Mouse (Mus musculus) neural tube, embryonic 13.5 days (tissue): ENCODE data around the gene Tas2r135. TPM values are rescaled to one million over a fixed set of nuclear protein-coding genes. Genes with fewer than 3 reads are reported as not detected.

Source experiments
- ATAC-seq: fragments of 200-750 bp; cut with Nextera tagmentation; 2 replicates; pipeline ENCODE4 v1.8.0; 2017; ENCODE audit warnings: low read depth, mild to moderate bottlenecking, moderate TSS enrichment, moderate library complexity
- H3K27ac ChIP-seq: fragments of 300-500 bp; sonication (generic); replicated peaks from 2 replicates; pipeline ENCODE4 v1.5.1; 2015; ENCODE audit warnings: moderate library complexity, mild to moderate bottlenecking, inconsistent platforms
- H3K27me3 ChIP-seq: fragments of 300-500 bp; sonication (generic); 2 replicates; pipeline ENCODE4 v1.6.1; 2015; ENCODE audit warnings: mild to moderate bottlenecking, inconsistent platforms
- H3K36me3 ChIP-seq: fragments of 300-500 bp; sonication (generic); 2 replicates; pipeline ENCODE4 v1.6.1; 2015; ENCODE audit warnings: mild to moderate bottlenecking, inconsistent platforms
- H3K4me1 ChIP-seq: fragments of 300-500 bp; sonication (generic); replicated peaks from 2 replicates; pipeline ENCODE4 v1.6.1; 2015; ENCODE audit warnings: inconsistent platforms
- H3K4me2 ChIP-seq: fragments of 300-500 bp; sonication (generic); 2 replicates; pipeline ENCODE4 v1.6.1; 2015; ENCODE audit warnings: inconsistent platforms, mild to moderate bottlenecking, moderate library complexity
- H3K4me3 ChIP-seq: fragments of 300-500 bp; sonication (generic); 2 replicates; pipeline ENCODE4 v1.5.1; 2015; ENCODE audit warnings: mild to moderate bottlenecking, inconsistent platforms
- H3K9ac ChIP-seq: fragments of 300-500 bp; sonication (generic); 2 replicates; pipeline ENCODE4 v1.6.1; 2015; ENCODE audit warnings: moderate library complexity, mild to moderate bottlenecking, inconsistent platforms
- H3K9me3 ChIP-seq: fragments of 300-500 bp; sonication (generic); 2 replicates; pipeline ENCODE4 v1.6.1; 2016; ENCODE audit warnings: inconsistent platforms
- WGBS: fragments of 180-500 bp; shearing (Covaris S2); methylation state at CpG from one replicate; pipeline ENCODE4 v1.1.7; 2015; 5-methylcytosine and 5-hydroxymethylcytosine counted together
- polyA plus RNA-seq: library from polyadenylated mRNA; unstranded; fragments of >200 nt; fragmentation: Nextera tagmentation; extraction: Ambion mirVana; gene quantifications from 2 replicates; pipeline ENCODE4 v1.2.1, GENCODE M21; 2015

Tas2r135 gene
- polyA plus RNA-seq, 1 experiment from 2014 or later: not detected

DNA sequence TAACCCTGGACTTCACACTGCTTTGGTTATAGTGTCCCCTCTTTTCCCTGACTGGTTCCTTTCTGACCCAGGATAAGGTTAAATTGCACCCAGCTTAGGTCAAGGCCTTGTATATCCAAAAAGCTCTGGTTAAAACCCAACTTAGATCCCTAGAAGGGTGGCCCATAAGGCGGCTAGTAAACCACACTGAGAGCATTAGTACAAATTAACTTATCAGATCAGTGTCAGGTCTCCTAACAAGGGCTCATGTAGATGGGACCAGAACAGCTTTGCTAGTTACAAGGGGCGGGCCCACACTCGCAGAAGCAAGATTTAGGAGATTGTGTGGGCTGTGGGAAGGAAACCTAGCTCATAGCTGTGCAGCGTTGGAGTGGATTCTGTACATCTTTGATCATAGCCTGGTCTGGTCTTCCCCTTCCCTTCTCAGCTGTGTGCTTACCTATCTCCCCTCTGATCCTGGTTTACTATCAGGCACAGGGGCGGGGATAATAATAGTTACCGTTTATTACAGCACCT is 28.7 kb upstream of the Tas2r135 start:
- 85% methylated on average over 6 of the region's 6 CpGs for WGBS
- ATAC-seq: no peak
- no peaks in the 10 kb centered on the region for H3K9me3 ChIP-seq
- no peak overlapping the region for H3K4me2 ChIP-seq
- H3K27me3 ChIP-seq: peaks cover 14% of the 10 kb centered on the region
- H3K4me1 ChIP-seq: peaks cover 19% of the 10 kb centered on the region
- no peaks in the 10 kb centered on the region for H3K36me3 ChIP-seq
- no peak overlapping the region for H3K27ac ChIP-seq
- no peak overlapping the region for H3K4me3 ChIP-seq
- H3K9ac ChIP-seq: no peak overlapping the region

DNA sequence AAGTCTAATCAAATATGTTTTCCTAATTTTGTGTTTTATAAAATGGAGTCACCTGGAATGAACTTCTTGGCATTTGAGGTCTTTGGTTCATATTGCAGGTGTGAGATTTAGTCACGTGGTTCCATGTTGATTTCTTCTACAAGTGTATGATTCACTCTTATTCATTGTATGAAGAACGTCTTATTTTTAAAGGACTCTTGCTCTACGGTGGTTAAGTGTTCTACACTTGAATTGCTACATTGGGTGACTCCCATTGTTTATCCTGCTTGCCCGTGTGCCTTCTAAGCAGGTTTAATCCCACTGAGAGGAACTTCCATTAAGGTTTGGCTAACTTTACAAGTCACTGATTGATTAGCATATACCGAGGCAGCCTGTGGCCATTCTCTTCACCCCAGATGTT is 28.0 kb upstream of the Tas2r135 start:
- Histone ChIP-seq H3K4me1 (peaks cover 19% of the 10 kb centered on the region), H3K27me3 (peaks cover 11% of the 10 kb centered on the region), H3K9me3 (no peaks in the 10 kb centered on the region), H3K27ac (no peak overlapping the region), H3K4me3 (no peak overlapping the region), H3K9ac (no peak overlapping the region), H3K36me3 (no peaks in the 10 kb centered on the region), H3K4me2 (no peak overlapping the region)
- 82% methylated on average over 5 of the region's 5 CpGs for WGBS
- no peak for ATAC-seq

GRCm38 (mm10) chr6:42379551-42379950 is 25.7 kb upstream of the Tas2r135 start:
- 41% methylated on average over 3 of the region's 3 CpGs for WGBS
- Histone ChIP-seq H3K27me3 (no peaks in the 10 kb centered on the region), H3K9me3 (no peaks in the 10 kb centered on the region), H3K27ac (no peak overlapping the region), H3K4me3 (no peak overlapping the region), H3K4me1 (no peaks in the 10 kb centered on the region; the same call in 1 of the 2 replicates), H3K36me3 (no peaks in the 10 kb centered on the region), H3K4me2 (no peak overlapping the region), H3K9ac (no peak overlapping the region)
- ATAC-seq: no peak

- Histone ChIP-seq H3K27me3 (no peaks in the 10 kb centered on the region), H3K4me3 (no peak overlapping the region), H3K9me3 (no peaks in the 10 kb centered on the region), H3K4me2 (peak overlapping the region; percentile 34; the same call in 1 of the 2 replicates), H3K27ac (no peak overlapping the region), H3K9ac (no peak overlapping the region), H3K36me3 (no peaks in the 10 kb centered on the region), H3K4me1 (no peaks in the 10 kb centered on the region; the same call in 1 of the 2 replicates)
- 2% methylated on average over 8 of the region's 8 CpGs for WGBS
- ATAC-seq: no peak
Observed at GRCm38 (mm10) chr6:42380416-42381144, 24.7 kb upstream of the Tas2r135 start.

GRCm38 (mm10) chr6:42381221-42381620 is 24.0 kb upstream of the Tas2r135 start:
- Histone ChIP-seq H3K27me3 (no peaks in the 10 kb centered on the region), H3K4me3 (no peak overlapping the region), H3K36me3 (no peaks in the 10 kb centered on the region), H3K4me2 (no peak overlapping the region), H3K27ac (no peak overlapping the region), H3K4me1 (no peaks in the 10 kb centered on the region; the same call in 1 of the 2 replicates), H3K9me3 (no peaks in the 10 kb centered on the region), H3K9ac (no peak overlapping the region)
- no peak for ATAC-seq
- 16% methylated on average over 2 of the region's 2 CpGs for WGBS

DNA sequence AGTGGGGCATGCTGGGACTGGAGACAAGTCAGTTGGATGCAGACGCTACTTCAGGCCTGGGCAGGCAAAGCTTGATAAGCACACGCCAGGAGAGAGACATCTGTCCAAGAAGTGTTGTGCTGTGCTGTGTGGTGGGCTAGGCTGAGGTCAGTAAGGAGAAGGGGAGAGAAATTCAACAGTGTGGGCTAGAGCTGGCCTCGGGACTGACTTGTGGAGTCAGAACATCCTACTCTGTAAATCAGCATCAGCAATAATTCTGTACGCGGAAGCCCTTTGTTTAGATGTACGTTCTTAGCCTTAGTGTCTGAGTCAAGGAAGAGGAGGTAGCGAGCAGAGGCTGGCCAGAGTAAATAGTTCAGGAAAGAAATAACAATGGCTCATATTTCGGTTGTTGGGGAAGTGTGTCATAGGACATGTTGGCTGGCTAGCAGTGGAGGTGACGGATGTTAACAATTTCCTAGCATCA is 23.3 kb upstream of the Tas2r135 start:
- WGBS: 70% methylated on average over 9 of the region's 9 CpGs
- H3K9ac ChIP-seq: no peak overlapping the region
- no peak overlapping the region; the same call in 1 of the 2 replicates for H3K27ac ChIP-seq
- no peaks in the 10 kb centered on the region for H3K9me3 ChIP-seq
- no peak overlapping the region for H3K4me3 ChIP-seq
- ATAC-seq: peak; percentile 40; the same call in 1 of the 2 replicates
- H3K36me3 ChIP-seq: no peaks in the 10 kb centered on the region
- no peak overlapping the region for H3K4me2 ChIP-seq
- H3K4me1 ChIP-seq: no peaks in the 10 kb centered on the region; the same call in 1 of the 2 replicates
- no peaks in the 10 kb centered on the region for H3K27me3 ChIP-seq

DNA sequence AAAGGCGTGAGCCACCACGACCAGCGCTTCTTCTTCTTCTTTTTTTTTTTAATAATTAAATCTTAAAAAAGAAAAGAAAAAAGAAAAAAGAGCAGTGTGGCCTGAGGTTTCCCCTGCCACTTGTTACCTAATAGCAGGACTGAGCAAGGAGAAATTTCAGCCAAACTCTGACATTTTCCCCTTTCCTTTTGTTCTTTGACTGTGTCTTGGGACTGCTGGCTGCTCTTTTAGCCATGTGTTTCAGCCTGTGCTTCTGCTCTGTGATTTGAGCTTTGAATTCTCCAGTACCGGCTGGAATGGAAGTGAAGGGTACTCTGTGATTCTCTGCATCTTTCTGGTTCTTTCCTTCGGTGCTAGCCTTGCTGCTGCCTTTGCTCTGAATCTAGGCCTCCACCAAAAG is 21.9 kb upstream of the Tas2r135 start:
- no peak overlapping the region for H3K4me3 ChIP-seq
- no peak overlapping the region for H3K9ac ChIP-seq
- no peak overlapping the region for H3K27ac ChIP-seq
- 94% methylated on average over 5 of the region's 5 CpGs for WGBS
- H3K9me3 ChIP-seq: no peaks in the 10 kb centered on the region
- H3K4me1 ChIP-seq: no peaks in the 10 kb centered on the region; the same call in 1 of the 2 replicates
- no peak for ATAC-seq
- no peak overlapping the region for H3K4me2 ChIP-seq
- H3K27me3 ChIP-seq: no peaks in the 10 kb centered on the region
- H3K36me3 ChIP-seq: no peaks in the 10 kb centered on the region

GRCm38 (mm10) chr6:42385635-42386034 is 19.6 kb upstream of the Tas2r135 start:
- H3K9ac ChIP-seq: no peak overlapping the region
- H3K27ac ChIP-seq: no peak overlapping the region
- H3K4me3 ChIP-seq: no peak overlapping the region
- no peaks in the 10 kb centered on the region for H3K9me3 ChIP-seq
- no peaks in the 10 kb centered on the region for H3K36me3 ChIP-seq
- no peak overlapping the region for H3K4me2 ChIP-seq
- no peaks in the 10 kb centered on the region for H3K27me3 ChIP-seq
- no peak for ATAC-seq
- no peaks in the 10 kb centered on the region; the same call in 1 of the 2 replicates for H3K4me1 ChIP-seq
- 78% methylated on average over 4 of the region's 4 CpGs for whole genome bisulfite sequencing

GRCm38 (mm10) chr6:42391796-42392330 is 13.4 kb upstream of the Tas2r135 start:
- H3K4me3 ChIP-seq: no peak overlapping the region
- 44% methylated on average over 2 of the region's 2 CpGs for WGBS

GRCm38 (mm10) chr6:42395960-42396809 is 9.0 kb upstream of the Tas2r135 start:
- ATAC-seq: no peak
- H3K4me1 ChIP-seq: no peaks in the 10 kb centered on the region
- no peaks in the 10 kb centered on the region for H3K27me3 ChIP-seq
- H3K27ac ChIP-seq: no peak overlapping the region
- H3K4me2 ChIP-seq: no peak overlapping the region
- 80% methylated on average over 9 of the region's 9 CpGs for WGBS
- H3K9ac ChIP-seq: no peak overlapping the region
- H3K4me3 ChIP-seq: no peak overlapping the region
- H3K9me3 ChIP-seq: no peaks in the 10 kb centered on the region
- no peaks in the 10 kb centered on the region for H3K36me3 ChIP-seq

More at GRCm38 (mm10) chr6:42391796-42392330, 13.4 kb upstream of the Tas2r135 start:
- Histone ChIP-seq H3K9me3 (no peaks in the 10 kb centered on the region), H3K4me1 (no peaks in the 10 kb centered on the region), H3K27ac (no peak overlapping the region), H3K36me3 (no peaks in the 10 kb centered on the region), H3K9ac (no peak overlapping the region), H3K4me2 (no peak overlapping the region), H3K27me3 (no peaks in the 10 kb centered on the region)
- ATAC-seq: no peak

DNA sequence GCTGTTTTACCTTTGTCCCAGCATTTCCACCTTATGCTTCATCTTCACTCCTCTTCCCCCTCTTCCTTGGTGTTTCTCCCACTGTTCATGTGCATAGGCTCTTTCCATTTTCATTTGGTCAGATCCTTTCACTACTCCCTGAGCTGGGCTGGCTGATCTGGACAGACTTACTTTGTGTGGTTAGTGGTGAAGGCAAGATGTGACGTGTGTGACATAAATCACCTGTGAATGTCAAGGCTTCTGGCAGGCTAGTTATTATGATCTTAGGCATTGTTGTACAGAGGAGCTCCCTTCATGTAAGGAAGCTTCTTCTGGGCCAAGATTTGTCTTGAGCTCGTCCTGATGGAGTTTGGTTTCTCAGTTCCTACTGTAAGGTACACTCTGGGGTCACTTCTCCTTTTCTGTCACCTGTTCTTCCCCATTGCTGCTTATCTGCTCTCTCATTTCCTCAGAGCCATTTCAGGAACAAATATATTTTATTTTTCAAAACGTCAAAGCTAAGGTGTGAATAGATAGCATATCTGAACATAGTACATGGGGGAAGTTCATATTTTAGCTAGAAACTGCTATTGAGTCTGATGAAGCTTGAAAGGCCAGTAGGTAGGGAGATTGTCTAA is 8.1 kb upstream of the Tas2r135 start:
- Histone ChIP-seq H3K9me3 (no peaks in the 10 kb centered on the region), H3K27me3 (no peaks in the 10 kb centered on the region), H3K4me2 (no peak overlapping the region), H3K4me1 (no peaks in the 10 kb centered on the region), H3K27ac (no peak overlapping the region), H3K9ac (no peak overlapping the region), H3K4me3 (no peak overlapping the region), H3K36me3 (no peaks in the 10 kb centered on the region)
- no peak for ATAC-seq
- 71% methylated on average over 3 of the region's 3 CpGs for whole genome bisulfite sequencing
